In the genomic region with DNA sequence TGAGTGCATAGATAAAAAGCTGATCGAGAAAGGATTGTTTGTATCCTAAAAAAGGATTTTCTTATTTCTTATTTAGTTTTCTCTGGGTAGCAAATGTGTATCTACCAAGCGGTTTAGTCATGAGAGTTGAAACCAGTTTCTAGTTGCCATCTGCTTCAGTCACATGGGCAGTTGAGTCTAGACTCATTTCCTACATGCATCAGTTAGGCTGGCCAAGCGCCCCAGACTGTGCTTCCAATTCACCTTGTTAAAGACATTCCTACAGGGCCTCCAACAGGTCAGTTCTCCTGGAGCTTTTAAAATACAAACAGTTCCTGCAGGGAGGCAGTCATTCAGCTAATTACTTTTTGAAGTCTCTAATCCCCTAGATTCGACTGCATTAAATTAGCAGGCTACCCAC, we compare ENCODE assay signal across 12 mouse cellular contexts.
DNase-seq lines count a peak whose midpoint lies in the region; TF ChIP-seq lines count a peak whose summit lies in the region.
"Had no signal": no experiment of that assay in that cellular context is flagged by ENCODE, and none has a peak within 500 bp of the region (broad histone marks: within the 10 kb centered on the region; RNA-seq: fewer than 3 reads in every experiment).

No protein-coding gene starts in this region.

- no peak overlapping the region for H3K4me3 ChIP-seq in left cerebral cortex, adult 2 months
- H3K4me3 ChIP-seq: limb, embryonic 12.5 days; stomach, embryonic 15.5 days had no signal

- intact Hi-C loops in left cerebral cortex, adult 2 months (cut with DNase I): no loop called here

- no peak overlapping the region for H3K27ac ChIP-seq in left cerebral cortex, adult 2 months
- H3K27ac ChIP-seq: limb, embryonic 12.5 days; stomach, embryonic 15.5 days had no signal

- DNase-seq in heart, adult 11 months: peak; percentile 94
- no peak for DNase-seq in heart, adult 9 months (ENCODE audit: low spot score in 2 of 2)
- peak; percentile 89 for DNase-seq in brain, adult 2 months (ENCODE audit: low read depth, low spot score)
- DNase-seq in cerebellum, adult 11-12 months: peak; percentile 50
- DNase-seq in forelimb bud, embryonic 11.5 days (ENCODE audit: low read depth, low spot score): peak; percentile 66
- DNase-seq in left cerebral cortex, adult 2 months (ENCODE audit: extremely low spot score in 1 of 2, low spot score in 2 of 2): no peak
- DNase-seq in adrenal gland, postnatal 10 days: no peak
- DNase-seq: kidney, postnatal 14 days; liver, postnatal 0 days; thymus, postnatal 4 days had no signal

- TF ChIP-seq CTCF in left cerebral cortex, adult 2 months (IDR thresholded peaks at IDR 0.05): no peak

Comparison
In these comparisons a context has a peak if more than half of its experiments do, and no peak if none do; other contexts are left out.
1. DNase-seq: peak in heart, adult 11 months (single experiment), brain, adult 2 months (single experiment), cerebellum, adult 11-12 months (single experiment) and forelimb bud, embryonic 11.5 days (single experiment); none in heart, adult 9 months (0 of 2), left cerebral cortex, adult 2 months (0 of 2) and adrenal gland, postnatal 10 days (single experiment).